Mouse (Mus musculus) telencephalon, adult 2 months (tissue): ENCODE measurements around the gene Wnt10b.
"Not testable (repeated sequence)": the region's sequence is repeated elsewhere in the genome, so short reads cannot be mapped to it uniquely, and the experiment has no call there.

Source experiments
- DNase-seq: peaks from one replicate; pipeline ENCODE4 v3.0.0-alpha.2; 2011; ENCODE audit warnings: low read depth, low spot score

The Wnt10b gene

GRCm38 (mm10) chr15:98777762-98778161 lies at the start of gene Wnt10b:
Gene Wnt10b (minus strand): TSS chr15:98778150.
- no peak for DNase-seq

GRCm38 (mm10) chr15:98827611-98828011 lies 49.7 kb upstream of the Wnt10b start:
- no peak for DNase-seq

GRCm38 (mm10) chr15:98823434-98823833 lies 45.5 kb upstream of the Wnt10b start:
- DNase-seq: no peak

- no peak for DNase-seq
Observed at GRCm38 (mm10) chr15:98822147-98822546, 44.2 kb upstream of the Wnt10b start.

DNA sequence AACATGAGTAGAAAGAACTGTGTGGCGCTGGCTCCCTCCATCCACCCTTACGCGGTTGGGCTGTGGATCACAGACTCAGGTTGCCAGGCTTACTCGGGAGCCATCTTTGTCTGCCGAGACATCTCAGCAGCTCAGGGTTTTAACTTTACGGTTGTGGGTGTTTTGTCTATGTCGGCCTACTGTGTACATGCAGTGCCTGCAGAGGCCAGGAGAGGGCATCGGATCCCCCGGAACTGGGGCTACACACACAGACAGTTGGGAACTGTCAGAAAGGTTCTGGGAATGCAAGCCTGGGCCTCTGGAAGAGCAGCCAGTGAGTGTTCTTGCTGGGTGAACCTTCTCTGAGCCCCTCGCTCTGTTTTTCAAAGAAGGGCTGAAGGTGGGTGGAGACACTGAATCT lies 43.5 kb upstream of the Wnt10b start:
- no peak for DNase-seq

DNA sequence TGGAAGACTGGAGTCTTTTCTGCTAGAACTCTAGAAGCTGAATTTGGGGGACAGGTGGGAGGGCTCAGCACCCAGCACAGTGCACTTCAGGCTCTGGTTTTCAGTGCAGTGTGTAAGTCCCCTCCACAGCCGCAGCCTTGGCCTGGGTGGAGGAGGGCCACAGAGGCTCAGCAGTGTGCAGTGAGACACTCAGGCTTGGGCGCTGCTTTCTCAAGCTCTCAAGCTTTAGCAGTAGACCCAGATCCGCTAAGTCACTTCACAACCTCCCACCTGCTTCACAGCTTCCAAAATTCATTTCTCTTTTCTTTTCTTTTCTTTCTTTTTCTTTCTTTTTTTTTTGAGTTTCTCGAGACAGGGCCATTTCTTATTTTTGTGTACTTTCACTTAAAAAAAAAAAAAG lies 43.0 kb upstream of the Wnt10b start:
- no peak for DNase-seq

DNA sequence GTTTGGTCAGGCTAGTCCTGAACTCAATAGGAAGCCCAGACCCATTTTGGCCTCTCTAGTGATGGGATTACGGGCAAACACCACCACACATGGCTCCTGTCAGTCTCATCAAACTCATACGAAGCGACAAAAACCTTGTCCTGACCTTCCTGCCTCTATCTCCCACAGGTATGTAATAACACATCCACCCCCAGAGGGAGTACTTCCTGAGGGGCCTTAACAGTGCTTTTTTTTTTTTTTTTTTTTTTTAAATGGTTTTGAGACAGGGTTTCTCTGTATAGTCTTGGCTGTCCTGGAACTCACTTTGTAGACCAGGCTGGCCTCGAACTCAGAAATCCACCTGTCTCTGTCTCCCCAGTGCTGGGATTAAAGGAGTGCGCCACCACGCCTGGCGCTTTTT lies 40.2 kb upstream of the Wnt10b start:
- DNase-seq: no peak

GRCm38 (mm10) chr15:98812741-98813424 lies 34.9 kb upstream of the Wnt10b start:
- peak; percentile 90 for DNase-seq

DNA sequence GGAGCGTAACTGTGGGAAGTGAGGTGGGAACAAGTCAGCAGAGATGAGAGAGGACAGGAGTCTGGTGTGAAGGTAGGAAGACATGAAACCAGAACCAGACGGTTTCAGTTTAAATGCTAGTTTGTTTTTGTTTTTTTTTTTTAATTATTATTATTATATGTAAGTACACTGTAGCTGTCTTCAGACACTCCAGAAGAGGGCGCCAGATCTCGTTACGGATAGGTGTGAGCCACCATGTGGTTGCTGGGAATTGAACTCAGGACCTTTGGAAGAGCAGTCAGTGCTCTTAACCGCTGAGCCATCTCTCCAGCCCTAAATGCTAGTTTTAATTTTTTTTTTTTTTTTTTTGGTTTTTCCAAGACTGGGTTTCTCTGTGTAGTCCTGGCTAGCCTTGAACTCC lies 32.3 kb upstream of the Wnt10b start:
- not testable (repeated sequence) for DNase-seq

GRCm38 (mm10) chr15:98809390-98809789 lies 31.4 kb upstream of the Wnt10b start, which contains the start of gene Ddn:
Gene Ddn (minus strand): TSS chr15:98809490.
- DNase-seq: no peak

DNA sequence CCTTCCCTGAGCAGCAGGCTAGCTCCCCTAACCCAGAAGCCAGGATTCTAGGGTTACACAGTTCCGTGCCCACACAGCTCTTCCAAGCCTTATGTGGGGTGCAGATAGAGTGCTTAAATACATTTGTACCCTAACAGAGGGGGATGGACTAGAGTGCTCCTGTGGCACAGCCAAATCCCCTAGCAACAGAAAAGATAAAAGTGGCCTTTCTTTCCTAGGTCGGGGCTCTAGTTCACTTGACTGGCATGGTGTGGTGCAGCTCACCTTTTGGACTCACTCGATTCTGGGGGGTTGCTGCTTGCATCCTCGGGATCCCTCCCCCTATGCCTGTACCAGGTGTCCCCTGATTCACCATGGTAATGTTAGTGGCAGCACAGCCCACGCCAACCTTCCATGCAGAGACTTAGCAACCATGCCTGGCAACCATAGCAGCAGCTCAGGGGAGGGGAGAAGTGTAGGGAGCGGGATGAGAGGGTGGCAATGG lies 30.7 kb upstream of the Wnt10b start:
- peak; percentile 96 for DNase-seq

DNA sequence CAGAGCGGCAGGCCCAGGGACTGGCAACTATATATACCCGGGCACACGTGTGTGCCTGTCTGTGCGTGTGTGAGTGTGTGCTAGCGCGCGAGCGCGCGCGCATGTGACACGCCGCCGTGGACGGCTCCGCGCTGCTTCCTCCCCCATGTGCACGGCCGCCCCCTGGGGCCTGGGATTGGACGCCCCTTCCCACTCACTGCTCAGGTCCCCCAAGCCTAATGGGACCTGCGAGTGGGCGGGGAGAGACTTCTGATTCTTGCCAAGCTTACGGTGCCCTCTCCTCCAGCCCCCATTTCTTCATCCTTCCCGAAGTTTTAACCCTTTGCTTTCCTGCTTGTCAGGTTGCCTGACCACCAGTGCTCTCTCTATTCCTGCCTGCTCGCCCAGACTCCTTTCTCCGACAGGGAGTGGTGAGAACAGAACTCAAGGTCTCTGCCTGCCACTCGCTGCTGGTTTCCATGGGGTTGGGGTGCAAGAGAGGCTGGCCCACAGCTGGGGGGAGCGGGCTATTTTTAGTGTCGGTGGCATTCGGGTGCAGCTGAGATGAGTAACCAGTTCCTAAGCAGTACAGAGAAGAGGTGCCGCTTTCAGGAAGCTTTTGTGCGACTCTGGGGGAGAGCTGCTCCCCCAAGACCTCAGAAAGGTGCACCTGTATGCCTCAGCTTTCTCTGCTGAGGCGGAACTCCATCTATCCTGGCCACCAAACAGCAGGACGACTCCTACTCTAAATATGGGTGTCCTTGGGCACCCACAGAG lies 30.1 kb upstream of the Wnt10b start:
- peak; percentile 83 for DNase-seq

DNA sequence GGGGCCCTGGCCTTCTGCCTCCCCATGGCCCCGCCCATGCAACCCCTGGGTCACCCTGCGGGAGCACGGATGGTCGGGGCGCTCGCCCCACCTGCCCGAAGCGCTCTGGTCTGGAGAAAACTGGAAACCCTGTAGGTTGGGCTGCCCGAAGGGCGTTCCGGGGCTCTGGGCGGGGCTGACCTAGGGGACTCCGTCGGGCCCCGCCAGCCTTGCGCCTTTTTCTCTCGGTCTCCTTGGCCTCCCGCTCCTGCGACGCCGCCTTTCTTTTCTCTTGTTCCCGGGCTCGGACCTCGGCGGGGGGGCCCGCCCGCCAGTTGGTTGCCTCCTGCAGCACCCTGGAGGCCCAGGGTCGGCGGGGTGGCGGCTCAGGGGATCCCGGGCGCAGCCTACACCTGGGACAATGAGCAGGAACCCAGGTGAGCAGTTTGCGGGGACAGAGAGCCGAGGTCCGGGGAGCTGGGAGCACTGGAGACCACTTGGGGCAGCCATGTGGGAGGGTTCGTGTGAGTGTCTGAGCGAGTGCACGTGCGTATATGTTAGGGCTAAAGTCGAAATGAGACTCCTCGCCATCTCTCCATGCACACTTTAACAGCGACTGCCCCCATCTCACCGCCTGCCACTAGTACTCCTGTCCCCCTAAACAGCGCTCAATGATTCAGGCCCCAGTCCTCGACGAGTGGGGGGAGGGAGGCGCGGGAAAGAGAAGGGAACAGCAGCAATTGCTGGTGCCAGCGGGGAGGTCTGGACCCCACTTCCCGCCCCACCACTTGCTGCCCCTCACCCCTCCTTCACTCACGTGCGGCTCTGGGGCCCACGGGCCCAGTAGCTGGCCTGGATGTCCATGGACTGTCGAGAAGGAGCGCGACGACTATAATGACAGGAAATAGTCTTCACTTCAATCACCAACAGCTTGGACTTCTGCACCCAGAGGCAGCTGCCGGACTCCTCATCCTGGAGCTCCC lies 29.1 kb upstream of the Wnt10b start:
- no peak for DNase-seq

GRCm38 (mm10) chr15:98806071-98806808 lies 28.3 kb upstream of the Wnt10b start:
- no peak for DNase-seq

- no peak for DNase-seq
Observed at GRCm38 (mm10) chr15:98805324-98806040, 27.5 kb upstream of the Wnt10b start.

- DNase-seq: no peak
Observed at GRCm38 (mm10) chr15:98804054-98804453, 26.1 kb upstream of the Wnt10b start.

DNA sequence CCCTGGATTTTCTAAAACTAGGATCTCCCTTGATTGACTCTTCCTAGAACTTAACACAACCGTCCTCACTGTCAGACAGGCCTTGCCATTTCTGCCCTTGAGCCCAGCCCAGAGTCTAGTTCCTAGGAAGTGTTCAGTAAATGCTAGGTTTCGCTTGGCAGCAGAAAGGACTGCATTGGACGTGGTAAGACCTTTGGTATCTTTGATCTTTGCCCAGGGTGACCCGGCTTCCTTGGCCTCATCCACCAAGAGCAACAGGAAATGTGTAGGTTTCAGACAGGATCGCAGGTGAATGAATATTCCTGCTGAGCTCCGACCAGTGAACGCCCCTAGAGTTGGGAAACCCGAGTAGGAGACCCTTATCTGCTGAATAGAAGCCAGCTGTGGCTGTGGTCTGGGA lies 25.0 kb upstream of the Wnt10b start:
- no peak for DNase-seq

DNA sequence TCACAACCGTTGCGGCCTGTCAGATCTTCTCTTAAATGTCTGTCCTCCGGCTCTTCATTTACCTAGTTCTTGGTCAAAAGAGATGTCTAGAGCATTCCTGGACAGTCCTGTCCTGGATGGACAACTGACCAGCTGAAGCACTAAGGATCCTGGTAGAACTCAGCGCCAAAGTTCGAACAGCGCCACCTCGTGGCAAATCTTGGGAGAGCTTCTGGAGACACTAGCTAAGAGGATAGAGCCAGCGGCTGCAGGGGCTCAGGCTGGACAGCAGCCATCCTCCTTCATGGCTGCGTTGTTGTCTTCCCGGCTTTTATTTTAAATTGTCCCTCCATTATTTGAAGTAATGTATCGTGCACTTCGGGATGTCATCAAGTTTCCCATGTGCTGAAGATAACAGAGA lies 21.4 kb upstream of the Wnt10b start:
- DNase-seq: no peak

- DNase-seq: no peak
Observed at GRCm38 (mm10) chr15:98798903-98799302, 21.0 kb upstream of the Wnt10b start.

DNA sequence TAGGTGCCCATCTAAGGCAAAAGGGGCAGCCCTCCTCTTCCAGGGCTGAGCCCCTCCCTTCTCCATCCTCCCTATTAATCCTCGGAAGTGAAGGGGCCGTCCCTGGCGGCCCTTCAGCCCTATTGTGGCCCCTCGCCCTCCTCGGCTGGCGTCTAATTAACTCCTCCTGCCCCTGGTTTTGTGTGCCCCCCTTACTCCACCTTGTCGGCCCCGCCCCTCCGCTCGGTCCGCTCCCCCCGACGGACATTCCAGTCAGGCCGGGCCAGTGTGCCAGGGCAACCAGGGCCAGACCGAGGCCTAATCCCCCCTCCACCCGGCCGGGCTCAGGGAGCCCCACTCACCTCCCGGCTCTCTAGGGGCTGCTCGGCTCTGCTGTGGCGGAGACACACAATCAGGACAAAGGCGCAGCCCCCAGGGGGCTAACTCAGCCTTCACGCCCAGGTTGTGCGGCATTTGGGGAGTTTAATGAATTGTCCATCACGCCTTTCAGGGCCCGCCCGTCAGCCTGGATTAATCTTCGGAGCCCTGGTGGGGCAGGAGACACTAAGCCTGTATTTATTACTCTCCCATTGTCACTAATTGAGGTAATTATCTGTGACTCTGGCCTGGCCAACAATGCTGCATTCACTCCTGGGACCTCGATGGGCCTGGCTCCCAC lies 20.0 kb upstream of the Wnt10b start:
- DNase-seq: no peak
